Mouse (Mus musculus) bone marrow, adult 2 months (tissue): ENCODE measurements around the gene Sprn.

Experiments used
- CTCF ChIP-seq: fragments of 200-500 bp; IDR thresholded peaks from 2 replicates; pipeline ENCODE4 v1.5.1; 2011; ENCODE audit warnings: low read length, control low read depth; ENCODE audit not compliant: control insufficient read depth, insufficient read depth
- POLR2A ChIP-seq: fragments of 200-500 bp; IDR thresholded peaks from 2 replicates; pipeline ENCODE4 v1.6.1; 2011; ENCODE audit warnings: low read depth, mild to moderate bottlenecking, control low read depth, low read length, borderline replicate concordance; ENCODE audit not compliant: control insufficient read depth

GRCm38 (mm10) chr7:140194031-140194430 lies 39.4 kb upstream of the Sprn start:
- no peak for TF ChIP-seq CTCF
- no peak for TF ChIP-seq POLR2A
